Mouse (Mus musculus): ENCODE results near the gene 1810030O07Rik. TPM values are rescaled to one million over a fixed set of nuclear protein-coding genes. Genes with fewer than 3 reads are reported as not detected.

1810030O07Rik gene
- 10.1 and 11.0 TPM in 2 replicates for polyA plus RNA-seq (2015; fragmentation: Nextera tagmentation; extraction: Ambion mirVana)

- H3K27ac ChIP-seq (replicated peaks) = peak within 1 kb of the TSS; percentile 92
- no peaks in the 10 kb centered on the region for H3K9me3 ChIP-seq (replicated peaks)
- H3K9ac ChIP-seq = peak within 1 kb of the TSS; percentile 62
- H3K4me2 ChIP-seq = peak within 1 kb of the TSS; percentile 73
- H3K4me3 ChIP-seq (replicated peaks) = peak within 1 kb of the TSS; percentile 75
- peaks cover 8% of the 10 kb centered on the region; the same call in 1 of the 2 replicates for H3K36me3 ChIP-seq (replicated peaks)
- ATAC-seq (ENCODE audit: insufficient read depth) = peak; percentile 99
- 11% methylated on average over 42 of the region's 42 CpGs for WGBS (ENCODE audit: insufficient replicate concordance)
- H3K27me3 ChIP-seq = no peaks in the 10 kb centered on the region
- H3K4me1 ChIP-seq (replicated peaks) = peaks cover 15% of the 10 kb centered on the region
Observed at GRCm38 (mm10) chrX:12673054-12673775, at the start of gene 1810030O07Rik. Gene 1810030O07Rik (minus strand): TSS chrX:12673668.

GRCm38 (mm10) chrX:12716036-12716435, 42.6 kb upstream of the 1810030O07Rik start:
- Histone ChIP-seq H3K9ac (no peak overlapping the region), H3K4me1 (replicated peaks) (no peaks in the 10 kb centered on the region), H3K36me3 (replicated peaks) (peaks cover 30% of the 10 kb centered on the region), H3K27me3 (no peaks in the 10 kb centered on the region), H3K4me2 (no peak overlapping the region), H3K9me3 (replicated peaks) (no peaks in the 10 kb centered on the region), H3K27ac (replicated peaks) (no peak overlapping the region), H3K4me3 (replicated peaks) (no peak overlapping the region)
- 69% methylated on average over 4 of the region's 4 CpGs for WGBS (ENCODE audit: insufficient replicate concordance)
- no peak for ATAC-seq (ENCODE audit: insufficient read depth)

GRCm38 (mm10) chrX:12713796-12714195, 40.3 kb upstream of the 1810030O07Rik start:
- no peak for ATAC-seq (ENCODE audit: insufficient read depth)
- Histone ChIP-seq H3K4me2 (no peak overlapping the region), H3K4me3 (replicated peaks) (no peak overlapping the region), H3K27me3 (no peaks in the 10 kb centered on the region), H3K4me1 (replicated peaks) (no peaks in the 10 kb centered on the region), H3K27ac (replicated peaks) (no peak overlapping the region), H3K9me3 (replicated peaks) (no peaks in the 10 kb centered on the region), H3K9ac (no peak overlapping the region), H3K36me3 (replicated peaks) (peaks cover 30% of the 10 kb centered on the region)
- 79% methylated on average over 7 of the region's 7 CpGs for WGBS (ENCODE audit: insufficient replicate concordance)

GRCm38 (mm10) chrX:12686910-12687309, 13.4 kb upstream of the 1810030O07Rik start:
- ATAC-seq (ENCODE audit: insufficient read depth) = no peak
- Histone ChIP-seq H3K9ac (no peak overlapping the region), H3K27ac (replicated peaks) (no peak overlapping the region), H3K4me2 (no peak overlapping the region), H3K4me3 (replicated peaks) (no peak overlapping the region), H3K9me3 (replicated peaks) (no peaks in the 10 kb centered on the region), H3K4me1 (replicated peaks) (no peaks in the 10 kb centered on the region), H3K36me3 (replicated peaks) (peaks cover 14% of the 10 kb centered on the region), H3K27me3 (no peaks in the 10 kb centered on the region)
- WGBS (ENCODE audit: insufficient replicate concordance) = 69% methylated on average over 8 of the region's 8 CpGs

- H3K4me3 ChIP-seq (replicated peaks) = no peak overlapping the region
- H3K9me3 ChIP-seq (replicated peaks) = no peaks in the 10 kb centered on the region
- no peaks in the 10 kb centered on the region for H3K27me3 ChIP-seq
- no peak overlapping the region for H3K27ac ChIP-seq (replicated peaks)
- H3K9ac ChIP-seq = no peak overlapping the region
- H3K36me3 ChIP-seq (replicated peaks) = peaks cover 14% of the 10 kb centered on the region
- ATAC-seq (ENCODE audit: insufficient read depth) = no peak
- H3K4me2 ChIP-seq = no peak overlapping the region
- H3K4me1 ChIP-seq (replicated peaks) = no peaks in the 10 kb centered on the region
Observed at GRCm38 (mm10) chrX:12686071-12686470, 12.6 kb upstream of the 1810030O07Rik start.

GRCm38 (mm10) chrX:12677396-12677795, 3.9 kb upstream of the 1810030O07Rik start:
- no peak overlapping the region for H3K9ac ChIP-seq
- no peaks in the 10 kb centered on the region for H3K27me3 ChIP-seq
- 25% methylated on average over 6 of the region's 6 CpGs for WGBS (ENCODE audit: insufficient replicate concordance)
- H3K4me1 ChIP-seq (replicated peaks) = peaks cover 6% of the 10 kb centered on the region
- no peak for ATAC-seq (ENCODE audit: insufficient read depth)
- H3K36me3 ChIP-seq (replicated peaks) = peaks cover 9% of the 10 kb centered on the region; the same call in 1 of the 2 replicates
- no peaks in the 10 kb centered on the region for H3K9me3 ChIP-seq (replicated peaks)
- H3K27ac ChIP-seq (replicated peaks) = no peak overlapping the region
- H3K4me2 ChIP-seq = no peak overlapping the region
- no peak overlapping the region for H3K4me3 ChIP-seq (replicated peaks)

GRCm38 (mm10) chrX:12653879-12654278, 19.6 kb downstream of the 1810030O07Rik start:
- Histone ChIP-seq H3K4me3 (replicated peaks) (no peak overlapping the region), H3K27ac (replicated peaks) (no peak overlapping the region), H3K4me1 (replicated peaks) (no peaks in the 10 kb centered on the region), H3K9me3 (replicated peaks) (no peaks in the 10 kb centered on the region), H3K9ac (no peak overlapping the region), H3K27me3 (no peaks in the 10 kb centered on the region), H3K4me2 (no peak overlapping the region), H3K36me3 (replicated peaks) (peaks cover 18% of the 10 kb centered on the region)
- WGBS (ENCODE audit: insufficient replicate concordance) = 68% methylated on average over 2 of the region's 2 CpGs
- ATAC-seq (ENCODE audit: insufficient read depth) = no peak

GRCm38 (mm10) chrX:12651906-12652305, 21.6 kb downstream of the 1810030O07Rik start:
- H3K4me2 ChIP-seq = no peak overlapping the region
- H3K36me3 ChIP-seq (replicated peaks) = peaks cover 11% of the 10 kb centered on the region
- H3K4me1 ChIP-seq (replicated peaks) = no peaks in the 10 kb centered on the region
- no peak for ATAC-seq (ENCODE audit: insufficient read depth)
- H3K9me3 ChIP-seq (replicated peaks) = no peaks in the 10 kb centered on the region
- no peaks in the 10 kb centered on the region for H3K27me3 ChIP-seq
- no peak overlapping the region for H3K9ac ChIP-seq
- H3K4me3 ChIP-seq (replicated peaks) = no peak overlapping the region
- WGBS (ENCODE audit: insufficient replicate concordance) = 85% methylated on average over 16 of the region's 16 CpGs
- H3K27ac ChIP-seq (replicated peaks) = no peak overlapping the region

- 54% methylated on average over 12 of the region's 12 CpGs for WGBS (ENCODE audit: insufficient replicate concordance)
- Histone ChIP-seq H3K4me3 (replicated peaks) (no peak overlapping the region), H3K4me2 (no peak overlapping the region), H3K9me3 (replicated peaks) (no peaks in the 10 kb centered on the region), H3K27me3 (no peaks in the 10 kb centered on the region), H3K27ac (replicated peaks) (no peak overlapping the region), H3K36me3 (replicated peaks) (no peaks in the 10 kb centered on the region), H3K9ac (no peak overlapping the region), H3K4me1 (replicated peaks) (no peaks in the 10 kb centered on the region)
- no peak for ATAC-seq (ENCODE audit: insufficient read depth)
Observed at GRCm38 (mm10) chrX:12645531-12646304, 27.8 kb downstream of the 1810030O07Rik start.

GRCm38 (mm10) chrX:12644976-12645375, 28.5 kb downstream of the 1810030O07Rik start:
- 26% methylated on average over 2 of the region's 2 CpGs for WGBS (ENCODE audit: insufficient replicate concordance)
- Histone ChIP-seq H3K4me3 (replicated peaks) (no peak overlapping the region), H3K36me3 (replicated peaks) (no peaks in the 10 kb centered on the region), H3K9me3 (replicated peaks) (no peaks in the 10 kb centered on the region), H3K4me1 (replicated peaks) (no peaks in the 10 kb centered on the region), H3K9ac (no peak overlapping the region), H3K27me3 (no peaks in the 10 kb centered on the region), H3K27ac (replicated peaks) (no peak overlapping the region), H3K4me2 (no peak overlapping the region)
- ATAC-seq (ENCODE audit: insufficient read depth) = no peak

- no peak overlapping the region for H3K4me2 ChIP-seq
- no peaks in the 10 kb centered on the region for H3K4me1 ChIP-seq (replicated peaks)
- WGBS (ENCODE audit: insufficient replicate concordance) = 44% methylated on average over 4 of the region's 4 CpGs
- H3K36me3 ChIP-seq (replicated peaks) = no peaks in the 10 kb centered on the region
- no peak overlapping the region for H3K27ac ChIP-seq (replicated peaks)
- no peaks in the 10 kb centered on the region for H3K9me3 ChIP-seq (replicated peaks)
- H3K9ac ChIP-seq = no peak overlapping the region
- H3K4me3 ChIP-seq (replicated peaks) = no peak overlapping the region
- ATAC-seq (ENCODE audit: insufficient read depth) = no peak
- H3K27me3 ChIP-seq = no peaks in the 10 kb centered on the region
Observed at GRCm38 (mm10) chrX:12625131-12625530, 48.3 kb downstream of the 1810030O07Rik start.

Data from liver, embryonic 15.5 days (tissue).